Mouse (Mus musculus) stomach, postnatal 0 days (tissue): ENCODE results near the gene Smad5. TPM values are rescaled to one million over a fixed set of nuclear protein-coding genes. Genes with fewer than 3 reads are reported as not detected.

Experiments used
- ATAC-seq: fragments of 200-750 bp; cut with Nextera tagmentation; 2 replicates; pipeline ENCODE4 v1.8.0; 2017; ENCODE audit not compliant: low FRiP score, low TSS enrichment
- DNase-seq: peaks from one replicate; pipeline ENCODE4 v3.0.0-alpha.2; 2016; ENCODE audit warnings: low spot score
- H3K27ac ChIP-seq: fragments of 300-500 bp; sonication (generic); replicated peaks from 2 replicates; pipeline ENCODE4 v1.5.1; 2014; ENCODE audit warnings: mild to moderate bottlenecking, control low read depth
- H3K27me3 ChIP-seq: fragments of 300-500 bp; sonication (generic); 2 replicates; pipeline ENCODE4 v1.6.1; 2014; ENCODE audit warnings: low read length; ENCODE audit not compliant: control insufficient read depth, insufficient read depth
- H3K36me3 ChIP-seq: fragments of 300-500 bp; sonication (generic); 2 replicates; pipeline ENCODE4 v1.6.1; 2014; ENCODE audit warnings: low read length, mixed read lengths; ENCODE audit not compliant: control insufficient read depth, insufficient read depth
- H3K4me1 ChIP-seq: fragments of 300-500 bp; sonication (generic); replicated peaks from 2 replicates; pipeline ENCODE4 v1.6.1; 2014; ENCODE audit warnings: antibody characterized with exemption; ENCODE audit not compliant: control insufficient read depth, insufficient read depth
- H3K4me2 ChIP-seq: fragments of 300-500 bp; sonication (generic); replicated peaks from 2 replicates; pipeline ENCODE4 v1.6.1; 2014; ENCODE audit warnings: low read depth, mild to moderate bottlenecking, control low read depth, moderate library complexity
- H3K4me3 ChIP-seq: fragments of 300-500 bp; sonication (generic); 2 replicates; pipeline ENCODE4 v1.5.1; 2014; ENCODE audit warnings: low read depth, low read length, control low read depth
- H3K9ac ChIP-seq: fragments of 300-500 bp; sonication (generic); 2 replicates; pipeline ENCODE4 v1.6.1; 2014; ENCODE audit warnings: mild to moderate bottlenecking, low read length, control low read depth, mixed read lengths
- H3K9me3 ChIP-seq: fragments of 300-500 bp; sonication (generic); 2 replicates; pipeline ENCODE4 v1.6.1; 2016; ENCODE audit warnings: low read length; ENCODE audit not compliant: control insufficient read depth
- CTCF ChIP-seq: IDR thresholded peaks from 2 replicates; pipeline ENCODE4 v1.5.1; 2016; ENCODE audit warnings: antibody characterized with exemption, low read depth, mild to moderate bottlenecking, moderate library complexity
- EP300 ChIP-seq: optimal IDR thresholded peaks from 2 replicates; pipeline ENCODE3; 2016; ENCODE audit warnings: antibody characterized with exemption
- whole genome bisulfite sequencing: fragments of 180-500 bp; shearing (Covaris S2); extraction: QIAGEN DNeasy Blood & Tissue Kit; methylation state at CpG from one replicate; pipeline ENCODE4 v1.1.7; 2014; 5-methylcytosine and 5-hydroxymethylcytosine counted together
- polyA plus RNA-seq: library from polyadenylated mRNA; unstranded; fragments of >200 nt; fragmentation: Nextera tagmentation; extraction: Ambion mirVana; gene quantifications from 2 replicates; pipeline ENCODE4 v1.2.1, GENCODE M21; 2015

Smad5 gene
- polyA plus RNA-seq, 1 experiment from 2014 or later = 9.4 TPM

- Histone ChIP-seq H3K27ac (no peak overlapping the region), H3K36me3 (no peaks in the 10 kb centered on the region), H3K9ac (no peak overlapping the region), H3K4me3 (no peak overlapping the region), H3K27me3 (no peaks in the 10 kb centered on the region), H3K4me1 (no peaks in the 10 kb centered on the region), H3K9me3 (no peaks in the 10 kb centered on the region), H3K4me2 (no peak overlapping the region)
- no peak for ATAC-seq
- DNase-seq = no peak
- TF ChIP-seq CTCF (no peak), EP300 (no peak)
- WGBS = 68% methylated on average over 17 of the region's 17 CpGs
Observed at GRCm38 (mm10) chr13:56664256-56665170, 38.3 kb upstream of the Smad5 start.

GRCm38 (mm10) chr13:56671206-56671605 is 31.6 kb upstream of the Smad5 start:
- no peaks in the 10 kb centered on the region for H3K9me3 ChIP-seq
- 0 out of 2 replicates have a peak, but pooled peaks have one; percentile 32 for ATAC-seq
- no peak overlapping the region for H3K9ac ChIP-seq

GRCm38 (mm10) chr13:56677731-56678130 is 25.1 kb upstream of the Smad5 start:
- WGBS = 72% methylated on average over 4 of the region's 4 CpGs
- DNase-seq = no peak

More at GRCm38 (mm10) chr13:56671206-56671605, 31.6 kb upstream of the Smad5 start:
- Histone ChIP-seq H3K27ac (no peak overlapping the region), H3K4me2 (no peak overlapping the region), H3K27me3 (no peaks in the 10 kb centered on the region), H3K36me3 (no peaks in the 10 kb centered on the region), H3K4me3 (no peak overlapping the region), H3K4me1 (no peaks in the 10 kb centered on the region)
- DNase-seq = no peak
- TF ChIP-seq CTCF = no peak
- no peak for TF ChIP-seq EP300
- WGBS = 38% methylated on average over 11 of the region's 11 CpGs

GRCm38 (mm10) chr13:56678188-56678787 is 24.5 kb upstream of the Smad5 start:
- Histone ChIP-seq H3K9me3 (no peaks in the 10 kb centered on the region), H3K4me1 (peaks cover 6% of the 10 kb centered on the region), H3K4me3 (no peak overlapping the region), H3K9ac (no peak overlapping the region), H3K27me3 (no peaks in the 10 kb centered on the region), H3K27ac (peak overlapping the region; percentile 75), H3K4me2 (no peak overlapping the region), H3K36me3 (no peaks in the 10 kb centered on the region)
- DNase-seq = peak; percentile 74
- WGBS = 27% methylated on average over 10 of the region's 10 CpGs
- no peak for TF ChIP-seq EP300
- ATAC-seq = peak; percentile 75

More at GRCm38 (mm10) chr13:56677731-56678130, 25.1 kb upstream of the Smad5 start:
- Histone ChIP-seq H3K4me2 (no peak overlapping the region), H3K9ac (no peak overlapping the region), H3K9me3 (no peaks in the 10 kb centered on the region), H3K36me3 (no peaks in the 10 kb centered on the region), H3K27me3 (no peaks in the 10 kb centered on the region), H3K27ac (peak overlapping the region; percentile 75), H3K4me1 (peaks cover 6% of the 10 kb centered on the region), H3K4me3 (no peak overlapping the region)
- no peak for TF ChIP-seq CTCF
- no peak for TF ChIP-seq EP300
- ATAC-seq = no peak

- no peak overlapping the region for H3K4me2 ChIP-seq
- DNase-seq = peak; percentile 55
- H3K9me3 ChIP-seq = no peaks in the 10 kb centered on the region
- peaks cover 6% of the 10 kb centered on the region for H3K4me1 ChIP-seq
- no peak overlapping the region for H3K9ac ChIP-seq
- H3K4me3 ChIP-seq = no peak overlapping the region
- 35% methylated on average over 10 of the region's 10 CpGs for WGBS
- H3K27me3 ChIP-seq = no peaks in the 10 kb centered on the region
- H3K36me3 ChIP-seq = no peaks in the 10 kb centered on the region
- TF ChIP-seq CTCF = no peak
- no peak for TF ChIP-seq EP300
- H3K27ac ChIP-seq = peak overlapping the region; percentile 75
- ATAC-seq = peak; percentile 71
Observed at GRCm38 (mm10) chr13:56678826-56679504, 23.8 kb upstream of the Smad5 start.
